Mouse (Mus musculus): ENCODE data around the gene Vmn1r171.
"Not testable (repeated sequence)": the region's sequence is repeated elsewhere in the genome, so short reads cannot be mapped to it uniquely, and the experiment has no call there.

Gene Vmn1r171

DNA sequence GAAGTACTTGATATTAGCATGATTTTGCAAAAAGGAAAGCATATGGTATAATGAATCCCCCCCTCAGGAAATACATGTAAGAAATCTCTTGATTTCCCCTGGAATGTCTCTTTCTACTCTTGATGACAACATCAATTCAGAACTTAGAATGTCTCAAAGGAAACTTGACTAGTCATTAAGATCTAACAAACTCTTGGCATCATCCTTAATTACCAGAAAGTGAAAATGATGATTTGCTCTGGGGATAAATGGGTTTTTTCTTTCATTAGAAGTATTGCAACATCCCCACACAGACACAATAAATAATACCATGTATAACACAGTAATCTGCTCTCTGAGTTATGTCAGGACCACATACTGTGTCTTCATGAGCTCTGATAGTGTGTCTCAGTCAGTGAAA, at the start of gene Vmn1r171:
Vmn1r171 (plus strand) TSS at position 301 of the 400 bp plus-strand sequence.
- CTCF ChIA-PET, result no interaction called here

DNA sequence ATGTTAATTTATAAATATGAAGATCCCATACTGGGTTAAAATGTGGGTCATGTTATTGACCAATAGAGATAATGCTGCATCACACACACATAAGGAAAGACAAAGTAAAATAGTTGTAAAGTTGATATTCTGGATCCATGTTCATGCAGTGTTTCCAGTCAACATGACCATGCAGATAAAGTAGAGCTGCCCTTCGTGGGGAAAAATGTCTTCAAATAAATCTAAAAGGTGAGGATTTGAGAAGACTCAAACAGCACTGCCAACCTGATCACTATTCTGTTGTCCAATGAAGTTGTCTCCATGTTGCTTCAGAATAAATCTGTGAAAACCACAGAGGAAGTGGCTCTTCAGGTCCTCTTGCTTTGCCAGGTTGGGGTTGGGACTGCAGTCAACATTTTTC, 24.6 kb upstream of the Vmn1r171 start, which contains the start of gene Vmn1r170:
Vmn1r170 (plus strand) TSS at position 301 of the 400 bp plus-strand sequence.
- CTCF ChIA-PET, result not testable (repeated sequence)

- CTCF ChIA-PET, result no interaction called here
These were observed 27.5 kb downstream of the Vmn1r171 start, which contains the start of gene Vmn1r172 for GRCm38 (mm10) chr7:23658016-23658415. TSS of gene Vmn1r172 (plus strand) at chr7:23658316.

Measured in spleen, embryonic (tissue).